Mouse (Mus musculus): ENCODE results near the gene Kcnb1.

Kcnb1 gene

GRCm38 (mm10) chr2:167060761-167061160 lies 129.2 kb downstream of the Kcnb1 start:
- peaks cover 60% of the 10 kb centered on the region for H3K36me3 ChIP-seq (ENCODE audit: insufficient read depth, low read length)
- peaks cover 9% of the 10 kb centered on the region; the same call in 1 of the 2 replicates for H3K9me3 ChIP-seq (ENCODE audit: low read length)
- TF ChIP-seq POU5F1 (IDR thresholded peaks at IDR 0.05; ENCODE audit: borderline replicate concordance, low read length) (no peak), CTCF (conservative IDR thresholded peaks at IDR 0.05; ENCODE audit: low read length) (no peak), NANOG (IDR thresholded peaks at IDR 0.05; ENCODE audit: borderline replicate concordance, low read length) (no peak)
- H3K27me3 ChIP-seq (ENCODE audit: insufficient read depth, low read length) = no peaks in the 10 kb centered on the region
- H3K4me1 ChIP-seq (replicated peaks; ENCODE audit: low read depth, low read length) = peaks cover 60% of the 10 kb centered on the region
- H3K4me3 ChIP-seq (replicated peaks; ENCODE audit: low read length) = peak overlapping the region; percentile 90

GRCm38 (mm10) chr2:167060360-167060759 lies 129.6 kb downstream of the Kcnb1 start:
- peaks cover 8% of the 10 kb centered on the region; the same call in 1 of the 2 replicates for H3K9me3 ChIP-seq (ENCODE audit: low read length)
- peaks cover 60% of the 10 kb centered on the region for H3K36me3 ChIP-seq (ENCODE audit: insufficient read depth, low read length)
- H3K27me3 ChIP-seq (ENCODE audit: insufficient read depth, low read length) = no peaks in the 10 kb centered on the region
- H3K4me1 ChIP-seq (replicated peaks; ENCODE audit: low read depth, low read length) = peaks cover 60% of the 10 kb centered on the region
- TF ChIP-seq NANOG (IDR thresholded peaks at IDR 0.05; ENCODE audit: borderline replicate concordance, low read length) = no peak
- H3K4me3 ChIP-seq (replicated peaks; ENCODE audit: low read length) = peak overlapping the region; percentile 90

GRCm38 (mm10) chr2:167059960-167060359 lies 130.0 kb downstream of the Kcnb1 start:
- H3K9me3 ChIP-seq (ENCODE audit: low read length) = peaks cover 4% of the 10 kb centered on the region; the same call in 1 of the 2 replicates
- TF ChIP-seq POU5F1 (IDR thresholded peaks at IDR 0.05; ENCODE audit: borderline replicate concordance, low read length) (no peak), CTCF (conservative IDR thresholded peaks at IDR 0.05; ENCODE audit: low read length) (no peak), NANOG (IDR thresholded peaks at IDR 0.05; ENCODE audit: borderline replicate concordance, low read length) (no peak)
- peak overlapping the region; percentile 90 for H3K4me3 ChIP-seq (replicated peaks; ENCODE audit: low read length)
- peaks cover 60% of the 10 kb centered on the region for H3K36me3 ChIP-seq (ENCODE audit: insufficient read depth, low read length)
- H3K4me1 ChIP-seq (replicated peaks; ENCODE audit: low read depth, low read length) = peaks cover 61% of the 10 kb centered on the region
- H3K27me3 ChIP-seq (ENCODE audit: insufficient read depth, low read length) = no peaks in the 10 kb centered on the region

GRCm38 (mm10) chr2:167059536-167059935 lies 130.4 kb downstream of the Kcnb1 start:
- Histone ChIP-seq H3K9me3 (ENCODE audit: low read length) (no peaks in the 10 kb centered on the region; the same call in 1 of the 2 replicates), H3K4me3 (replicated peaks; ENCODE audit: low read length) (peak overlapping the region; percentile 90), H3K36me3 (ENCODE audit: insufficient read depth, low read length) (peaks cover 60% of the 10 kb centered on the region), H3K27me3 (ENCODE audit: insufficient read depth, low read length) (no peaks in the 10 kb centered on the region), H3K4me1 (replicated peaks; ENCODE audit: low read depth, low read length) (peaks cover 66% of the 10 kb centered on the region)
- TF ChIP-seq CTCF (conservative IDR thresholded peaks at IDR 0.05; ENCODE audit: low read length) = no peak
- no peak for TF ChIP-seq NANOG (IDR thresholded peaks at IDR 0.05; ENCODE audit: borderline replicate concordance, low read length)
- no peak for TF ChIP-seq POU5F1 (IDR thresholded peaks at IDR 0.05; ENCODE audit: borderline replicate concordance, low read length)

GRCm38 (mm10) chr2:167058814-167059387 lies 131.1 kb downstream of the Kcnb1 start:
- H3K36me3 ChIP-seq (ENCODE audit: insufficient read depth, low read length) = peaks cover 61% of the 10 kb centered on the region
- H3K27me3 ChIP-seq (ENCODE audit: insufficient read depth, low read length) = no peaks in the 10 kb centered on the region

GRCm38 (mm10) chr2:167058201-167058600 lies 131.8 kb downstream of the Kcnb1 start:
- TF ChIP-seq POU5F1 (IDR thresholded peaks at IDR 0.05; ENCODE audit: borderline replicate concordance, low read length) = no peak
- TF ChIP-seq NANOG (IDR thresholded peaks at IDR 0.05; ENCODE audit: borderline replicate concordance, low read length) = no peak
- Histone ChIP-seq H3K4me1 (replicated peaks; ENCODE audit: low read depth, low read length) (peaks cover 73% of the 10 kb centered on the region), H3K4me3 (replicated peaks; ENCODE audit: low read length) (0 out of 2 replicates have a peak overlapping the region, but pooled peaks have one; percentile 13), H3K27me3 (ENCODE audit: insufficient read depth, low read length) (no peaks in the 10 kb centered on the region), H3K9me3 (ENCODE audit: low read length) (no peaks in the 10 kb centered on the region), H3K36me3 (ENCODE audit: insufficient read depth, low read length) (peaks cover 61% of the 10 kb centered on the region)

More at GRCm38 (mm10) chr2:167058814-167059387, 131.1 kb downstream of the Kcnb1 start:
- TF ChIP-seq CTCF (conservative IDR thresholded peaks at IDR 0.05; ENCODE audit: low read length) = no peak
- TF ChIP-seq POU5F1 (IDR thresholded peaks at IDR 0.05; ENCODE audit: borderline replicate concordance, low read length) = peak; percentile 74; the same call in 1 of the 2 replicates
- TF ChIP-seq NANOG (IDR thresholded peaks at IDR 0.05; ENCODE audit: borderline replicate concordance, low read length) = peak; percentile 96
- peaks cover 67% of the 10 kb centered on the region for H3K4me1 ChIP-seq (replicated peaks; ENCODE audit: low read depth, low read length)
- H3K4me3 ChIP-seq (replicated peaks; ENCODE audit: low read length) = peak overlapping the region; percentile 13; the same call in 1 of the 2 replicates
- H3K9me3 ChIP-seq (ENCODE audit: low read length) = no peaks in the 10 kb centered on the region

- TF ChIP-seq NANOG (IDR thresholded peaks at IDR 0.05; ENCODE audit: borderline replicate concordance, low read length) = no peak
- no peak for TF ChIP-seq CTCF (conservative IDR thresholded peaks at IDR 0.05; ENCODE audit: low read length)
- TF ChIP-seq POU5F1 (IDR thresholded peaks at IDR 0.05; ENCODE audit: borderline replicate concordance, low read length) = no peak
- peaks cover 83% of the 10 kb centered on the region for H3K4me1 ChIP-seq (replicated peaks; ENCODE audit: low read depth, low read length)
- no peaks in the 10 kb centered on the region for H3K27me3 ChIP-seq (ENCODE audit: insufficient read depth, low read length)
- no peak overlapping the region for H3K4me3 ChIP-seq (replicated peaks; ENCODE audit: low read length)
- peaks cover 69% of the 10 kb centered on the region for H3K36me3 ChIP-seq (ENCODE audit: insufficient read depth, low read length)
- no peaks in the 10 kb centered on the region for H3K9me3 ChIP-seq (ENCODE audit: low read length)
Observed at GRCm38 (mm10) chr2:167056942-167057323, 133.0 kb downstream of the Kcnb1 start.

GRCm38 (mm10) chr2:167056210-167056941 lies 133.6 kb downstream of the Kcnb1 start:
- TF ChIP-seq POU5F1 (IDR thresholded peaks at IDR 0.05; ENCODE audit: borderline replicate concordance, low read length) (no peak), CTCF (conservative IDR thresholded peaks at IDR 0.05; ENCODE audit: low read length) (no peak), NANOG (IDR thresholded peaks at IDR 0.05; ENCODE audit: borderline replicate concordance, low read length) (no peak)
- Histone ChIP-seq H3K36me3 (ENCODE audit: insufficient read depth, low read length) (peaks cover 74% of the 10 kb centered on the region), H3K4me1 (replicated peaks; ENCODE audit: low read depth, low read length) (peaks cover 83% of the 10 kb centered on the region), H3K27me3 (ENCODE audit: insufficient read depth, low read length) (no peaks in the 10 kb centered on the region), H3K9me3 (ENCODE audit: low read length) (no peaks in the 10 kb centered on the region), H3K4me3 (replicated peaks; ENCODE audit: low read length) (no peak overlapping the region)
